Mouse (Mus musculus): ENCODE data around the gene Btbd2. TPM values are rescaled to one million over a fixed set of nuclear protein-coding genes. Genes with fewer than 3 reads are reported as not detected.

Gene Btbd2
- total RNA-seq, 2 experiments from 2014 or later = 87.6 to 93.8 TPM

- DNase-seq (ENCODE audit: low spot score in 2 of 2) = no peak
Measured at GRCm38 (mm10) chr10:80671936-80672690, 15.2 kb upstream of the Btbd2 start.

- no peak for DNase-seq (ENCODE audit: low spot score in 2 of 2)
Measured at GRCm38 (mm10) chr10:80671251-80671650, 14.4 kb upstream of the Btbd2 start.

- no peak for DNase-seq (ENCODE audit: low spot score in 2 of 2)
Measured at GRCm38 (mm10) chr10:80670531-80670930, 13.7 kb upstream of the Btbd2 start.

- no peak for DNase-seq (ENCODE audit: low spot score in 2 of 2)
Measured at GRCm38 (mm10) chr10:80669737-80670485, 13.0 kb upstream of the Btbd2 start.

- no peak for DNase-seq (ENCODE audit: low spot score in 2 of 2)
Measured at GRCm38 (mm10) chr10:80669018-80669417, 12.1 kb upstream of the Btbd2 start.

- DNase-seq (ENCODE audit: low spot score in 2 of 2) = no peak
Measured at GRCm38 (mm10) chr10:80668614-80669013, 11.7 kb upstream of the Btbd2 start.

GRCm38 (mm10) chr10:80666837-80667412, 10.1 kb upstream of the Btbd2 start:
- DNase-seq (ENCODE audit: low spot score in 2 of 2) = no peak

- no peak for DNase-seq (ENCODE audit: low spot score in 2 of 2)
Measured at GRCm38 (mm10) chr10:80665981-80666733, 9.3 kb upstream of the Btbd2 start.

- no peak for DNase-seq (ENCODE audit: low spot score in 2 of 2)
Measured at GRCm38 (mm10) chr10:80665459-80665858, 8.6 kb upstream of the Btbd2 start.

GRCm38 (mm10) chr10:80665016-80665380, 8.1 kb upstream of the Btbd2 start:
- DNase-seq (ENCODE audit: low spot score in 2 of 2) = no peak

GRCm38 (mm10) chr10:80664197-80665015, 7.5 kb upstream of the Btbd2 start:
- DNase-seq (ENCODE audit: low spot score in 2 of 2) = no peak

GRCm38 (mm10) chr10:80663485-80664196, 6.8 kb upstream of the Btbd2 start:
- DNase-seq (ENCODE audit: low spot score in 2 of 2) = no peak

GRCm38 (mm10) chr10:80661149-80661548, 4.3 kb upstream of the Btbd2 start:
- DNase-seq (ENCODE audit: low spot score in 2 of 2) = no peak

- peak; percentile 79 to 85 for DNase-seq (ENCODE audit: low spot score in 2 of 2)
Measured at GRCm38 (mm10) chr10:80659213-80659612, 2.3 kb upstream of the Btbd2 start.

GRCm38 (mm10) chr10:80658841-80659202, 2.0 kb upstream of the Btbd2 start:
- no peak for DNase-seq (ENCODE audit: low spot score in 2 of 2)

GRCm38 (mm10) chr10:80658194-80658840, 1.4 kb upstream of the Btbd2 start:
- no peak for DNase-seq (ENCODE audit: low spot score in 2 of 2)

GRCm38 (mm10) chr10:80656130-80656862, 575 bp downstream of the Btbd2 start:
- peak; percentile 94 to 96 for DNase-seq (ENCODE audit: low spot score in 2 of 2)

- DNase-seq (ENCODE audit: low spot score in 2 of 2) = no peak
Measured at GRCm38 (mm10) chr10:80655406-80656129, 1.3 kb downstream of the Btbd2 start.
